Mouse (Mus musculus): ENCODE measurements around the gene Rsph3b.
"Not testable (repeated sequence)": the region's sequence is repeated elsewhere in the genome, so short reads cannot be mapped to it uniquely, and the experiment has no call there.

Gene Rsph3b

DNA sequence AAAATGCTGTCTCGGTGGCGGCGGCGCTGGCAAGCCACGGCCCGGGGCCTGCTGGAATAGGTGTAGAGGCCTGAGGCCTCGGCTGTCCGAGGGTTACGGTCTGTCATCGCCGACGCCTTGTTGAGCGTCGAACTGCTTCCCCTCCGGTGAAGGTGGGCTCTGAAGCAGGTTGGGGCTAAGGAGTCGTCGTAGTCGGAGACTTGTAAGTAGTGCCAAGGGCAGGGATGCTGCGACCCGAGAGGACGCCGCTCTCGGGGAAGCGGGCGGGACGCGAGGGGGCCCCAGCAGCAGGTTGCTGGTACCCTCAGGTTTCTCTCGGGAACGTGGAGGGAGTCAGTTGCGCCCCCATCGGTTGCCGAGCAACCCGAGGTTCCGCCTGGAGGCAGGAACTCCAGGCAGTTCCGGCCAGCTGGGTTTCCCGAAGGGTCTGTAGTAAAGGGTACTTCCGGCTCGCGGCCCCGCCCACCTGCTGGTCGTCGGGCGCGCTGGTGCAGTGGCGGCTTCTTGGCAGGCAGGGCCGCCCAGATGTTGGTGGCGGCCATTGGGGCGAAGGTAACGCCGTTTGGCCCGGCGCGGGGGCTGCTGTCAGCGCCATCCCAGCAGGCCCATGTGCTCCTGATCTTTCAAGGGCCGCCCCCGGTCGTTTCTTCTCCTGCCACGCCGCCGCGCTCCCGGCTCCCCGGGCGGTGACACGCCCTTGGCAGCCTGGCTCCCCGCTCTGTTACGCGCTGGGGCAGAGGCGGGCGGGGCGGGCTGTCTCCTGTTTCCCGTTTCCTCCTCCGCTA is at the start of gene Rsph3b:
TSS of gene Rsph3b (minus strand) at position 699 of the 785 bp plus-strand sequence.
- peak; percentile 74 to 78 for DNase-seq (ENCODE audit: low spot score in 2 of 2)

DNA sequence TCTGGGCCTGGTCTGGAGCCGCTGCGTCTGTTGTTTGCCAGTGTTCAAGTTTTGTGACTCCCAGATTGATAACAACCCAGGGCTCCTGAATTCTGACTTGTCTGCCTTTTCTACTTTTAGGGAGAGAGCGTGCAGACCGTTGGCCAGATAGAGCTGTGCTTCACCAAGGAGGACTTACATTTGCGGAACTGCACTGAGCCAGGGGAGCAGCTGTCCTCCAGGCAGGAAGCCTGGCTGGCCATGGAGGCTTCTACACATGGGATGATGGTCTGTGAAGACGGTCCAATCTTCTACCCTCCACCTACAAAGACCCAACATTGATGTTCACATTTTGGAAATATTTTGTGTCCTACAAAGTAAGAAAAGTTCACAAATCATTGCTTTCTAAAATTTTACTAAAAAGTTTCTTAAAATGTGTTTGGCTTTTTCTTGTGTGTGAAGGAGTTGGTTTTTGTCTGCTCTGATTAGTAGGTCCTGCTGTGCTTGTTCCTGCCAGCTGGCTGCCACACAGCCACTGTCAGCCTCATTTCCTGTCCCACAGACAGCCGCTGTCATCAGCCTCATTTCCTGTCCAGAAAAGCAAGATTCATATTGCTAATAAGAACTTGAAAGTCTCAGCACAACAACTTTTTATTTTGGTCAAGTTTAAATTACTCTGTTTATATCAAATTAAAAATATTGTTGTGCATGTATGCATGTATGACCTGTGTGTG is 49.5 kb upstream of the Rsph3b start:
- DNase-seq (ENCODE audit: low spot score in 2 of 2), result not testable (repeated sequence)

DNA sequence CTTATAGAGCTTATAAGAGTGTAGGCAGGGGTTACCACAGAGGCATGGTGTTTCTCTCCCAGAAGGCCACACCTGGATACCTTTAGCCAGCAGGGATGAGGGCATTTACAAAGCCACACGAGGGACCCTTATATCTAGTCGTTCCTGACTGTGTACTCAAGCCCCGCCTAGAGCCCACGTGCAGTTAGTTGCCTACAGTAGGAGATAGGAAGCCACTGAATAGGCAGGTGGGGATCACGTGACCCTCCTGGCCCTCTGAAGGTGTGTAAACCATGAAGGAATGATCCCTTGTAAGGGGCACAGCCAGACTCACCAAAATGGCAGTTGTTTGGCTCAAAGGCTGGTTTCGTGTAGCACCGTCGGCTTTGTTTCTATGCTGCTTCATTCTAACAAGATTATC is 48.3 kb upstream of the Rsph3b start:
- not testable (repeated sequence) for DNase-seq (ENCODE audit: low spot score in 2 of 2)

DNA sequence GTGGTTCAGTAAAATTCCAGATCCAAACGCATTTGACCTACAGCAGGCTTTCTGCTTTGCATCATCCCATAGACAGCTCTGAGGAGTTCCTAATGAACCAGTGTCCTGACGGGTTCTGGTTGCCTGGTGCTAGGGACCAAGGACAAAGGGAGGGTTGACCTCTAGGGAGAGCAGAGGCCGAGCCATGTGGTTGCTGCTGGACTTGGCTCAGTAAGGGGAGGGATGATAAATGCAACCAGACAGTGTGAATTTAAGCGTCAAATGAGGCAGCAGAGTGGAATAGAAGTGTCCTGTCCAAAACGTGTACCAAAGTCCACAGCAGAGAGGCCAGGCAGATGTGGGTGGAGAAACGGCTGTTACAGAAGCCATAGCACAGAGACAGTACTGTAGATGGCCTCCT is 47.0 kb upstream of the Rsph3b start:
- not testable (repeated sequence) for DNase-seq (ENCODE audit: low spot score in 2 of 2)

DNA sequence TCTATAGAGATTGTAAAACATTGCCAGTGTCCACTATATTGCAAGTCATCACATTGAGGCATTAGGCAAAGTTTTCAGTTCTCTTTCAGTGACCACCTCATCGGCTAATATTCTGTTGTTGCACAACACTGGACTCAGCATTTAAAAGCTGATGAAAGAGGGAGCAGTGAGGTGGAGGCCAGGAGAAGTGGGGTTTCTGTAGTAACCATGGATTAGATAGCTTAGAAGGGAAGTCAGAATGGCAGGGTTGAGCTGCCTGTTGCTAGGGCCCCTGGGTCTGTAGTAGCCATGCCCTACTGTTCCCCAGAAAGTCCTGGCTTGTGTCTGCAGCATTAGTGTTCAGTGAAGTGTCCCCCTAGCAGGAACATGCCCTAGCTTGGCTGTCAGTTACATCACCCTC is 37.6 kb upstream of the Rsph3b start:
- not testable (repeated sequence) for DNase-seq (ENCODE audit: low spot score in 2 of 2)

DNA sequence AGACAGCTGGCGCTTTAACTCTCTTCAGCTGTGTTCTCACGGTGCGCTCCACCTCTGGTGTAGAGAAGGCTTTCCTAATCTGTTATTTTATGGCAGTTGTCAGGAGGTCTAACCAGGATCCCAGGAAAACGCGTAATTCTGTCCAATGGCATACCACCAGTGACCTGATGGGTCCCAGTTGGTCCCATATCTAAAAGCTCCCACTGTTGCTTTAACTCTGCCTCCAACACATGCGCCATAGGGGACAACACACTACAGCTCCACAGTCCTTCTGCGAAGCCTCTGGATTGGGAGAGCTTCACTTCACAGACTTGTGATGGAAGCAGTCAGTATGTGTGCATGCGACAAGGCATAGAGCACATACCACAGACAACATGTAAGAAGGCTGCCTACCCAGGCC is 31.7 kb upstream of the Rsph3b start:
- DNase-seq (ENCODE audit: low spot score in 2 of 2), result not testable (repeated sequence)

DNA sequence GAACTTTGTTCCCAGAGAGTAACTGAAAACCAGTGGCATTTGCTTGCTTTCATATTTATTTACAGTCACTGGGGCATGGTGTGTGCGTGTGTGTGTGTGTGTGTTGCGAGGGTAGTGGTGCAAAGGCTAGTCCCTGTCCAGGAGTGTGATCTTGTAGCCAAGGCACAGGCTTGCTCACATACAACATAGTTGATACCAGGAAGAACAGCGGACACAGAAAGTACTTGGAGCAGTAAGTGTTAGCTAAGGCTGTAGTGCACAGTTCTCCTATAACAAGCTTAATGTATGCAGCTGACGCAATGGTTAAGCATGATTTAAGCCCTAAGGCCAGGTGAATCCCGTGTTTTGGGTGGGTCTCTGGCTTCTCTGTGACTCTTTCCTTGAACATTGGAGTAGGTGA is 30.9 kb upstream of the Rsph3b start:
- DNase-seq (ENCODE audit: low spot score in 2 of 2), result not testable (repeated sequence)

DNA sequence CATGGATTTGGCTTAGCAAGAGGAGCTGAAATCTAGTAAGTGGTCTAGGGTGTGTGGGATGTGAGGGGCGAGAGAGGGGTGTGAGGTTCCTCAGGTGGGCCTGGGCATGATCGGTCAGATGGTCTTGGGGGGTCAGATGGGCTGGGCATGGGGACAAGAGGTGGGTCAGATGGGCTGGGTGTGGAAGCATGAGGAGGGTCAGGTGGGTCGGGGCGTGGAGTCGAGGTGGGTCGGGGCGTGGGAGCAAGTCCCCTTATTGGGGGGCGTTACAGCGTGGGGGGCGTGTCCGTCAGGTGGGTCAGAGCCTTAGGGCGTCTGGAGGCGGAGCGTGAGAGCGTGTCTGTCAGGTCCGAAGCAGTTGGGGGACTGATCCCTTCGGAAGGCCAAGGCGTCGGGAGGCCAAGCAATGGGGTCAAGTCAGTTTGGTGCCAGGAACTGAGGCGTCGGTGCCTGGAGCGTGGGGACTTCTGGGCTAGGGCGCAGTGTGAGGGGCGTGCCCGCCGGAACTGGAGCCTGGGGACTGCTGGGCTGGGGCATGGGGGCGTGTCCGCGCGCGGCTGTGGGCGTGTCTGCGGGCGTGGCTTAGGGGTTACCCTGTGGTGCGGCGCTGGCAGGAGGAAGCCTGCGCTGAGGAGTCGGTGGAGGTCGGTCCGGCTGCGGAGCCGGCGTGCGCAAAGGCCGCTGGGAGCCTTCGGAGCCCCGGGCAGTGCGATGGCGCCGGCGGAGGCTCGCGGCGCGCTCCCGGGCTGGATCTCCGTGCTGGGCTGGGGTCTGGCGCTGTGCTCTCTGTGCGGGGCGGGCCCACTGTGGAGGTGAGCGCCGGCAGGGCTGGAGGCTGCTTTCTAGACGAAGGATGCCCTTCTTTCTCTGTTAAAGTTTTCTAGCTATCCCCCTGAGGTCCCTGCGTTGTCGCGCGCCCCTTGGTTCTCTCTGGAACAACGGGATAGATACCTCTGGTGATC is 30.1 kb upstream of the Rsph3b start, which contains the start of gene Gm49721:
TSS of gene Gm49721 (plus strand) at position 618 of the 962 bp plus-strand sequence.
- peak; percentile 42 to 66 for DNase-seq (ENCODE audit: low spot score in 2 of 2)

DNA sequence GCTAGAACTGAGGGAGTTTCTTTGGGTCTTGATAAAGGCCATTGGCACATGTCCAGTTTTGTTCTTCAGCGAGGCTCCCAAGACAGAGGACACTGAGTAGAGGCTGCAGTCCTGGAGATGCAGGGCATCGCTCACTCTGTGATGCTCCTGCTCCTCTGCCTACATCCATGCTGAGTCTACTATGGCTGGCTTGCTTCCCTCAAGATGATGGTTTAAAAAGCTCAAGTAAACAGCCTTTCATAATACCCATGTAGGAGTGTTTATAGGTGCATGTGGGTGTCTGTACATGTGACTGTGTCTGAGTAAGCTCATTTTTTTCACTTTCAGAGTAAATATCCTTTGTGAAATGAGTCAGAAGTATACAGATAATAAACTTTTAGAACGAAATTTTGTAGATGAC is 26.5 kb upstream of the Rsph3b start:
- not testable (repeated sequence) for DNase-seq (ENCODE audit: low spot score in 2 of 2)

DNA sequence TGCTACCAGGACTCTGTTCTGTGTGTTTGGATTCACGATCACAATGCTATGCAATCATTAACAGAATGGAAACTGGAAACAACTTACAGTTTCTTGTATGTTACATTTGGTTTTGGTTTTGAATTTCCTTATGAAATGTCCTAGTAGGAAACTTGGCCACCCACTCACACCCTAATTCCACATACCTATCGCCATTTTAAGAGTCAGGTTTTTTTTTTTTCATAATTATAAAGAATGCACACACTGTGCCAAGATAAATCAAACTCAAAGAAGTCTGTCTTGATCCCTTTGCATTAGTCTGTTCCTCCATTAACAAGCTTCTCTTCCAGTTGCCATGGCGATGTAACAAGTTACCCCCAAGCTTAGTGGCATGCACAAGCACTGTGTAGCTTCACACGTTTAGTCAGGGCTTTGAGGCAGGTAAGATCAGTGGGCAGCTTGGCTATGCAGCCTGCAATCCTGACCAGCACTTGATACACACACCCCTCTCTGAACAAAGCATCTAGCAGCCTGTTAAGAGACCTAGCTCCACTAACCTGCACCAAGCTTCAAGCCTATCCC is 24.4 kb upstream of the Rsph3b start:
- not testable (repeated sequence) for DNase-seq (ENCODE audit: low spot score in 2 of 2)

DNA sequence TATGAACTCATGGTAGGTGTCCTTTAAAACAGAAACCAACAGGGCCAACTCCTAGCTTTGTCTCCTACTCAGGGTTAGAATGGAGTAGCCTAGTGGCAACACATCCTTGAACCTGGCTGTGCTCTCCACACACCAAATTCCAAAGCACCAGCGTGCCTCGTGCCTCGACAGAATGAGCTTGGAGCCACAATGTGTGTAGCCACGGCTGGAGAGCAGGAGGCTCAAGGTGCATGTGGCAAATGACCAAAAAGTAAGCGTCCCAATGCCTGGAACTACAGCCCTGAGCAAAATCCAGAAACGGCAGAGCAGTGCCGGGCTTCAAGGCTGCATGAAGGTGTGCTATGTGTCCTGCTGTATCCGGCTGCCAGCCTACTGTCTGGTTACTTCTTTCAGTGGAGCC is 22.8 kb upstream of the Rsph3b start:
- not testable (repeated sequence) for DNase-seq (ENCODE audit: low spot score in 2 of 2)

DNA sequence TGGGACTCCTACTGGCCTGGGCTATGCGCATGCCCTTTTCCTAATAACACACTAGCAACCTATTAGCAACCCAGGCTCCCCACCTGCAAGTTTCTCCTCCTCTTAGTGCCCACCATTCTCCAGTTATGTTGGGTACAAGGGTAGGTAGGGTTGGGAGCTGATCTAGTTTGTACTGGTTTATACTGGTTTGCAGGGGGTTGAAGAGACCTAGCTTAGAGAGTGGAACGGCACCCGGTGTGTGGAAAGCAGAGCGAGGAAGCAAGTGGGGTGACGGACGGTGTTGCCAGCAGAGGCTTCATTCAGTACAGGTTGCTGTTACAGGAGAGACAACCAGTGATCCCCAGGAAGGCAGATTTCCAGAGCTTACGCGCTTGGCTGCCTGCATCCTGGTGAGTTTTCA is 21.9 kb upstream of the Rsph3b start, which contains the start of gene Rnaset2b:
TSS of gene Rnaset2b (plus strand) at position 301 of the 400 bp plus-strand sequence.
- DNase-seq (ENCODE audit: low spot score in 2 of 2), result not testable (repeated sequence)

DNA sequence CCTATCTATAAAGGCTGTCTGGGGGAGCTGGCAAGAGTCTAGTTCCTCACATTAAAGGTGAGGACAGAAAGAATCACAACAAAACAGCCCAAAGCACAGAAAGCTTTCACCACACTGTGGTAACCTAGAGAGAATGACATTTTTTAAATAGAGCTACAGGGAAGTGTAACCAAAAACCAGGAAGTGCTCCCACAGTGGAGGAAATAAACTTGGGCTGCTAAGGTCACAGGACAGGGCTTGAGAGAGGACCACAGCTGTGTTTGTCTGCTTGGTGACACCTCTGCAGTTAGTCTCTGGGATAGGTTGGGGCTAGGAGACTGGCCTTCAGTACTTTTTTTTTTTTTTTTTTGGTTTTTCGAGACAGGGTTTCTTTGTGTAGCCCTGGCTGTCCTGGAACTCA is 19.2 kb upstream of the Rsph3b start:
- DNase-seq (ENCODE audit: low spot score in 2 of 2), result not testable (repeated sequence)

DNA sequence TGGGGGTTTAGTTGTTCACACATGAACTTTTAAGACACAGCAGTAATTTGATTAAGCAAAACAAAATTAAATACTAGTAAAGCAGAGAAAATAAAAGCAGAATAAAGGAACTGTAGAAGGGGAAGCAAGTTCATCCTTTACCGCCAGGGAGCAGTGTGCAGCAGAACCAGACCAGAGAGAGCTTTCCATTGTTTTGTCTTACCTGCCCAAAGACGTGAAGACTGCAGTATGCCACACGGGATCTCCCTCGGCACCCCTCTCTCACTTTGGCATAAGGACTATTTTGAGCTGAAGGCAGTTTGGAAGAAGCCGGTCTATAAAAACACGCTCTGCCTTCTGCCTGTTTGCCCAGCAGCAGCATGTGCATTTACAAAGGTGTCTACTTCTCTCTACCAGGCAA is 16.9 kb upstream of the Rsph3b start:
- DNase-seq (ENCODE audit: low spot score in 2 of 2), result not testable (repeated sequence)

DNA sequence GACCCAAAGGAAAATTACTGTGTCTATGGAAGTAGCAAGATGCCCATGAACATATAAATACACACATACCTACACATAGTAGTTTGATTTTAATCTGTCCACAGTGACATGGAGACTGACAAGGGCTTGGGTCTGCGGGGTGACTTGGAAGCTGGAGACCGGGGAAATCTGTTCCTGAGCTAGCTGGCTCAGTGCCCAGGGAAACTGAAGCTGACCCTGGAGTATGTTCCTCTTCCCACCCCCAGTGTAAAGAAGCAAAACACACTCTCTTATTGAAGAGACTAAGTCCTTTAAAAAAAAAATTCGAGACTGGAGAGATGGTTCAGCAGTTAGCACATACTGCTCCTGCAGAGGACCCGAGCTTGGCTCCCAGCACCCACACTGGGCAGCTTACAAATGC is 14.5 kb upstream of the Rsph3b start:
- not testable (repeated sequence) for DNase-seq (ENCODE audit: low spot score in 2 of 2)

DNA sequence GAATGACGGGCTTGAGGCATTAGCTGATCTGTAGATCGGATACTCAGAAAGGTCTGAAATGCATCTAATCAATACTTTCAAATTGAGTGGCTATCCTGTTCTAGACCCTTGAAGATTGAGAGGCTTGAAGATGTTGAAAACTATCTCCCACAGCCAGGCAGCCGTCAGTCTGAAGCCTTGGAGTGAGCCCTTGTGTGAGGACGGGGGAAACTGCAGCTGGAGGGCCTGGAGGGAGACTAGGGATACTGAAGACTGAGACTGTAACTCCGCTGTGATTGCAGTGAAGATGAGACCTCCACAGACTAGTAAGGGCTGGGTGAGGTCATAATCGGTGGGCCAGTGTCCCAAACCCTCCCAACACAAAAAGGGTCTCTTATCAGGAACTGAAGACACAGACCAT is 13.9 kb upstream of the Rsph3b start:
- not testable (repeated sequence) for DNase-seq (ENCODE audit: low spot score in 2 of 2)

DNA sequence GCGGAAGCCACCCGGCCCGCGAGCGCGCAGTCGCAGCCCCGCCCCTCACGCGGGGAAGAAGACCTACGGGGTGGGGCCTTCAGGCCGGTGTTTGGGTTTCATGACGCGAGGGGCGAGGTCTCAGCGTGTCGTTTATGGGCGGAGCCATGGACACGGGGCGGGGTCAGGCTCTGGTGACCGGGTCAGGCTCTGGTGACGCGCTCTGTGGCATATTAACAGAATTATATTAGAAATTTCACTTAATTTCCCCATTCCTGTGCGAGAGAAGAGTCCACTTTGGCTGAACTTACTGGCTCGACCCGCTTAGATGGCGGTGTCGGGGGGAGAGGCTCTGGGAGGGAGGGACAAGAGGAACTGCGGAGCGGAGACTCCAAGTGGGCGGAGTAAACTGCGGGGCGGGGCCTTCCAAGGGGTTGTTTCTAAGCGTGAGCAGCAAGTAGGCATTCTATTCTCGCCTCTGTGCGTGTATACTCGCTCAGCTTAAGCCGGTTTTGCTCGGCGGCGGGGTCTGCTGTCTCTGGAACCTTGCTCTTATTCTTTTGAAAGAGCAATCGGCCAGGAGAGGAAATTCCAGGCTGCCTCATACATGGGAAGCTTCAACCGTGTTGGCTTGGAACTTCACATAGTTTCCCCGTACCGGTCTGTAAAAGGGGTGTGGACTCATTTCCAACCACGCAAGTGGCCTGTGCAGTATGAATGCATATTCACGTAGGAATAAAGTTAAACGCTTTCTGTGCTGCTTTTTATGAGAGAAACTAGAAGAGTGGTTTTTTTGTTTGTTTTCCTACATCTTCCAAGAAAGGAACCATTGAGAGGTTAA is 12.9 kb upstream of the Rsph3b start:
- peak; percentile 33 to 40 for DNase-seq (ENCODE audit: low spot score in 2 of 2)

DNA sequence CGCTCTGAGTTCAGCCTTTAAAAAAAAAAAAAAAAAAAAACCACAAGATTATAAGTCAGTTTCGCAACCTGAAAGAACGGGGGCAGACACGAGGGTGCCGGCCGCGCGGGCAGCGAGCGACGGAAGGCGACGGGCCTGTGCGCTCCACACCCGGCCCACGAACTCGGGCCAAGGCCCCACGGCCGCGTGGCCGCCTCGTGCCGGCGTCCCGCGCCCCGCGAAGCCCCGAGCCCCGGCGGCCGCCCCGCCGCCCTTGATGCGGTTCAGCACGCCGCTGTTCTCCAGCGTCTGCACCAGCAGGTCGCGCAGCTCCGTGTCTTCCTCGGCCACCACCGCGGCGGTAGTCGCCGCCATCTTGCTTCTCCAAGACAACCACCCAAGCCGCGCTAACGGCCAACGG is 12.3 kb upstream of the Rsph3b start, which contains the start of gene Tagap1:
TSS of gene Tagap1 (minus strand) at position 381 of the 400 bp plus-strand sequence.
- DNase-seq (ENCODE audit: low spot score in 2 of 2), result peak in 1 of 2 experiments; percentile 39

DNA sequence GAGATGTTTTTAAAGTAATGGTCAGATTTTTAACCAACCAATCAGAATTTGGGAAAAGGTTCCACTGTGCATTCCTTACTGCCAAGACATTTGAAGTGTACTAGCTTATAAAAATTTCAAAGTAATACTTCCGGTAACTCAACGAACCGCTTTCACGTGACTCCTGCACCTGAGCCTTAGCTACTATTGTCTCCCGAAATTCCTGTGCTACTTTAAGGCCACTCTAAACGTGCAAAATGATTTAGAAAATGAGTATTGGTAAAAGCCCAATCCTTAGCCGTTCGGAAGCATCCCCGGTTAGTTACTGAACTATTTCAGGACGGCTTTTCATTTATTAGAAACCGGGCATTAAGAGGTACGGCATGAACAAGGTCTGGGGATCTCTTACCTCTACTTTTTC is 11.9 kb upstream of the Rsph3b start:
- DNase-seq (ENCODE audit: low spot score in 2 of 2), result not testable (repeated sequence)

DNA sequence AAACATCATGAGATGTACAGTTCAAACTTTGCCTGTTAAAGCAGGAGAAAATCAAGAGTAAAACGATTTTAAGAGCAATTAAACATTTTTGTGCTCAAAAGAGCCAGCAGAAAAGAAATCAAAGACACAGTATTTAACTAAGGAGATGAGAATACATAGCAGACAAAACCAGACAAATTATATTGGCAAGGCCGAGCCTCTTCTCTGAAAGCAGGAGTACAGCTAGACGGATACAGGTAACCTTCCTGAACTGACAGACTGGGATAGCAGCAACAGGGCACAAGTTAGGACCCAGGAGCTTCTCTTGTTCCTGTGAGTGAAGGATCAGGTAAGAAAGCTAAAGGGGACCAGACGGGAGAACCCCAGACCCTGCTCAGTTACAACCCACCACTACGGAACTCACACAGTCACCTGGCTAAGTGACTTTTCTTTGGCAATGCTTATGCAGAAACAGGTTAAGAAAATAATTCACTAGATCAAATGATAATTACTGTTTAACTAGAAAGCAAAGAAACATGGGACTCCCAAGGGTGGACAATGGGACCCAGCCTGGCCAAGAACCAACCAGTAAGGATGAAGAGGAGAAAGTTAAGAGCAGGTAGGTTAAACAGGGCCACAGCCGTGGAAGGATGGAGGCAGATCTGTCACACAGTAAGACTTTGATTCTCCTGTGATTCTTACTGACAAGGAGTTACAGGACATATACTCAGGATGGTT is 11.2 kb upstream of the Rsph3b start:
- not testable (repeated sequence) for DNase-seq (ENCODE audit: low spot score in 2 of 2)

Data from frontal cortex, postnatal 14 days (tissue).